Mouse (Mus musculus): ENCODE measurements around the gene Crb2.

Gene Crb2

GRCm38 (mm10) chr2:37797046-37797445 lies 21.0 kb downstream of the Crb2 start:
- DNase-seq (ENCODE audit: low read depth, low spot score) = no peak

- peak; percentile 51 for DNase-seq (ENCODE audit: low read depth, low spot score)
These were observed 23.1 kb downstream of the Crb2 start for GRCm38 (mm10) chr2:37799137-37799536.

- DNase-seq (ENCODE audit: low read depth, low spot score) = no peak
These were observed 25.6 kb downstream of the Crb2 start for GRCm38 (mm10) chr2:37801687-37802086.

- peak; percentile 82 for DNase-seq (ENCODE audit: low read depth, low spot score)
These were observed 26.7 kb downstream of the Crb2 start for GRCm38 (mm10) chr2:37802610-37803212.

GRCm38 (mm10) chr2:37811682-37812081 lies 35.6 kb downstream of the Crb2 start:
- DNase-seq (ENCODE audit: low read depth, low spot score) = peak; percentile 49

- peak; percentile 78 for DNase-seq (ENCODE audit: low read depth, low spot score)
These were observed 36.4 kb downstream of the Crb2 start for GRCm38 (mm10) chr2:37812401-37812800.

GRCm38 (mm10) chr2:37814820-37815361 lies 38.8 kb downstream of the Crb2 start:
- peak; percentile 40 for DNase-seq (ENCODE audit: low read depth, low spot score)

- peak; percentile 85 for DNase-seq (ENCODE audit: low read depth, low spot score)
These were observed 39.6 kb downstream of the Crb2 start for GRCm38 (mm10) chr2:37815676-37816075.

- DNase-seq (ENCODE audit: low read depth, low spot score) = peak; percentile 49
These were observed 42.9 kb downstream of the Crb2 start for GRCm38 (mm10) chr2:37818761-37819525.

- no peak for DNase-seq (ENCODE audit: low read depth, low spot score)
These were observed 43.6 kb downstream of the Crb2 start for GRCm38 (mm10) chr2:37819526-37820152.

GRCm38 (mm10) chr2:37822122-37822521 lies 46.1 kb downstream of the Crb2 start:
- peak; percentile 51 for DNase-seq (ENCODE audit: low read depth, low spot score)

GRCm38 (mm10) chr2:37823826-37824225 lies 47.8 kb downstream of the Crb2 start:
- no peak for DNase-seq (ENCODE audit: low read depth, low spot score)

GRCm38 (mm10) chr2:37829758-37830275 lies 53.8 kb downstream of the Crb2 start:
- DNase-seq (ENCODE audit: low read depth, low spot score) = no peak

- DNase-seq (ENCODE audit: low read depth, low spot score) = no peak
These were observed 56.2 kb downstream of the Crb2 start for GRCm38 (mm10) chr2:37832253-37832652.

GRCm38 (mm10) chr2:37836926-37837325 lies 60.9 kb downstream of the Crb2 start:
- no peak for DNase-seq (ENCODE audit: low read depth, low spot score)

- no peak for DNase-seq (ENCODE audit: low read depth, low spot score)
These were observed 61.5 kb downstream of the Crb2 start for GRCm38 (mm10) chr2:37837542-37837941.

GRCm38 (mm10) chr2:37838202-37838984 lies 62.3 kb downstream of the Crb2 start:
- no peak for DNase-seq (ENCODE audit: low read depth, low spot score)

- no peak for DNase-seq (ENCODE audit: low read depth, low spot score)
These were observed 63.9 kb downstream of the Crb2 start for GRCm38 (mm10) chr2:37839922-37840321.

GRCm38 (mm10) chr2:37842151-37842569 lies 66.1 kb downstream of the Crb2 start:
- peak; percentile 47 for DNase-seq (ENCODE audit: low read depth, low spot score)

- peak; percentile 36 for DNase-seq (ENCODE audit: low read depth, low spot score)
These were observed 66.7 kb downstream of the Crb2 start for GRCm38 (mm10) chr2:37842719-37843118.

Measured in brain, adult 2 months (tissue).